Mouse (Mus musculus) midbrain, postnatal 0 days (tissue): ENCODE measurements around the gene Tnpo1. TPM values are rescaled to one million over a fixed set of nuclear protein-coding genes. Genes with fewer than 3 reads are reported as not detected.

Experiments
- ATAC-seq: fragments of 200-750 bp; cut with Nextera tagmentation; 2 replicates; pipeline ENCODE4 v1.8.0; 2017; ENCODE audit warnings: moderate number of reproducible peaks, mild to moderate bottlenecking, moderate TSS enrichment, moderate library complexity; ENCODE audit not compliant: low FRiP score
- DNase-seq: peaks from one replicate; pipeline ENCODE4 v3.0.0-alpha.2; 2015; ENCODE audit warnings: low spot score
- H3K27ac ChIP-seq: fragments of 300-500 bp; sonication (generic); 2 replicates; pipeline ENCODE4 v1.5.1; 2014; ENCODE audit warnings: low read depth, mild to moderate bottlenecking, low read length, mixed read lengths
- H3K27me3 ChIP-seq: fragments of 300-500 bp; sonication (generic); 2 replicates; pipeline ENCODE4 v1.6.1; 2014; ENCODE audit warnings: low read length, control low read depth, mixed read lengths; ENCODE audit not compliant: insufficient read depth
- H3K36me3 ChIP-seq: fragments of 300-500 bp; sonication (generic); 2 replicates; pipeline ENCODE4 v1.6.1; 2014; ENCODE audit warnings: low read length, control low read depth, mixed read lengths; ENCODE audit not compliant: insufficient read depth
- H3K4me1 ChIP-seq: fragments of 300-500 bp; sonication (generic); 2 replicates; pipeline ENCODE4 v1.6.1; 2014; ENCODE audit warnings: mild to moderate bottlenecking, control low read depth, antibody characterized with exemption, low read length, mixed read lengths; ENCODE audit not compliant: insufficient read depth
- H3K4me2 ChIP-seq: fragments of 300-500 bp; sonication (generic); 2 replicates; pipeline ENCODE4 v1.6.1; 2014; ENCODE audit warnings: low read depth, mild to moderate bottlenecking, low read length, mixed read lengths; ENCODE audit not compliant: poor library complexity, severe bottlenecking
- H3K4me3 ChIP-seq: fragments of 300-500 bp; sonication (generic); 2 replicates; pipeline ENCODE4 v1.5.1; 2014; ENCODE audit warnings: low read depth, mild to moderate bottlenecking, low read length, moderate library complexity
- H3K9ac ChIP-seq: fragments of 300-500 bp; sonication (generic); replicated peaks from 2 replicates; pipeline ENCODE4 v1.6.1; 2014; ENCODE audit warnings: mild to moderate bottlenecking, low read length, moderate library complexity, mixed read lengths; ENCODE audit not compliant: poor library complexity, severe bottlenecking
- H3K9me3 ChIP-seq: fragments of 300-500 bp; sonication (generic); 2 replicates; pipeline ENCODE4 v1.6.1; 2016; ENCODE audit warnings: low read length, control low read depth
- CTCF ChIP-seq: IDR thresholded peaks from 2 replicates; pipeline ENCODE4 v1.5.1; 2016; ENCODE audit warnings: antibody characterized with exemption, mild to moderate bottlenecking
- WGBS: fragments of 180-500 bp; shearing (Covaris S2); extraction: QIAGEN DNeasy Blood & Tissue Kit; methylation state at CpG from one replicate; pipeline ENCODE4 v1.1.7; 2014; 5-methylcytosine and 5-hydroxymethylcytosine counted together
- polyA plus RNA-seq: library from polyadenylated mRNA; unstranded; fragments of >200 nt; fragmentation: Nextera tagmentation; extraction: Ambion mirVana; gene quantifications from 2 replicates; pipeline ENCODE4 v1.2.1, GENCODE M21; 2015
- total RNA-seq: library from RNA; depleted of rRNA; stranded (reverse); fragments of >200 nt; gene quantifications from 2 replicates; pipeline ENCODE4 v1.2.3, GENCODE M21; 2014; rRNA removed

Gene Tnpo1
- 78.8 and 85.8 TPM in 2 replicates for total RNA-seq
- polyA plus RNA-seq = 16.6 and 20.1 TPM in 2 replicates

DNA sequence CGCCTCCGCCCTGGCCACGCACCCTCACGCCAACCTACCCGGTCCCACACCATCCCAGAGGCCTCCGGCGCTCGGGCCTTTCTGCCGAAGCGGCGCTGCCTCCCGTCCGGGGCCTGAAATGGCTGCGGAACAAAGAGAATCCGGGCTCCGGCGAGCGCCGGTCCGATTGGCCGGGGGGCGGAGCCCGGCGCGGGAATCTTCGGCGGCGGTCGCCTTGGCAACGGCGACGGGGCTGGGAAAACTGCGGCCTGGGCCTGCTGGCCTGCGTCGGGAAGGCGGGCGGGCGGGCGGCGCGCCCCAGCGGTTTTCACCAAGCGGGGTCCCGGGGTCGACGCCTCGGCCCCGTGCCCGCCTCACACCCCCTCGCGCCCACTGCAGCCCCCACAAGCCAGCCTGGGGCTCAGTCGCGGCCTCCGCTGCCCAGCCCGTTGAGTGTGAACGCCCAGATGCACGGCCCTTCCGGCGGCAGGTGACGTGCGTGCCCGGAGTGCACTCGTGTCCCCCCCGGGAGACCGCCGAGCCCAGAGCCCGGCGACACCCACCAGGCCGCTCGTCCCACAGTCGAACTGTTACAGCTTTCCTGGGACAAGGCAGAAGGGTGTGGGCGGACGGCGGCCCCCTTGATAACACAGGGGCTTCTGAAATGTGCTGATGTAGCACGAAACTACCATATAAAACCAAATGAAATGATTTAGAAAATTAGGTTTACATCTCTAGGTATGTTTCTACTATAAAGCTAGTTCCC lies at the start of gene Tnpo1:
TSS of gene Tnpo1 (minus strand) at position 172 of the 745 bp plus-strand sequence.
- H3K9me3 ChIP-seq = no peaks in the 10 kb centered on the region
- H3K27me3 ChIP-seq = no peaks in the 10 kb centered on the region
- peak within 1 kb of the TSS; percentile 99 for H3K27ac ChIP-seq
- H3K4me1 ChIP-seq = no peaks in the 10 kb centered on the region; the same call in 1 of the 2 replicates
- H3K36me3 ChIP-seq = no peaks in the 10 kb centered on the region
- peak within 1 kb of the TSS; percentile 100 for H3K9ac ChIP-seq
- DNase-seq (peak; percentile 94), ATAC-seq (peak; percentile 91)
- peak within 1 kb of the TSS; percentile 100 for H3K4me3 ChIP-seq
- TF ChIP-seq CTCF = no peak; the same call in 1 of the 2 replicates
- peak within 1 kb of the TSS; percentile 72 for H3K4me2 ChIP-seq
- WGBS = 2% methylated on average over 52 of the region's 75 CpGs

DNA sequence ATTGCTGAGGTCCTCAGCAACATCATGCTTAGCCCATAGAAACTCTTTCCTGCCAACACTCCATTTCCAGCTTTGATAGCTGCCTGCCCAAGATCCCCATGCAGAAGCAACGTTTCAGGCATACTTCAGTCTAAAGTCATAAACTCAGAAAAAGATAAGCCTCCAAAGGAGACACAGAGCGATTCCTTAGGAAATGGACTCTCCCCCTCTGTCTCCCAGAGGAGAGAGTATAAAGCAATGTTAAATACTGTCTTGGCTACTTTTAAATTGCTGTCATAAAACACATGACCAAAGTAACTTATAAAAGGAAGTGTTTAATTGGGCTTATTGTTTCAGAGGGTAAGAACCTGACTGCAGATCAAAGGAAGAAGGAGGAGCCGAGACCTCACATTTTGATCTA lies 45.9 kb upstream of the Tnpo1 start:
- no peak overlapping the region for H3K9ac ChIP-seq
- no peak for TF ChIP-seq CTCF
- no peaks in the 10 kb centered on the region for H3K36me3 ChIP-seq
- H3K4me2 ChIP-seq = no peak overlapping the region
- H3K4me3 ChIP-seq = no peak overlapping the region
- no peaks in the 10 kb centered on the region for H3K4me1 ChIP-seq
- 91% methylated on average over 3 of the region's 3 CpGs for WGBS
- H3K9me3 ChIP-seq = no peaks in the 10 kb centered on the region
- DNase-seq = no peak
- H3K27ac ChIP-seq = no peak overlapping the region
- no peak for ATAC-seq
- H3K27me3 ChIP-seq = no peaks in the 10 kb centered on the region

DNA sequence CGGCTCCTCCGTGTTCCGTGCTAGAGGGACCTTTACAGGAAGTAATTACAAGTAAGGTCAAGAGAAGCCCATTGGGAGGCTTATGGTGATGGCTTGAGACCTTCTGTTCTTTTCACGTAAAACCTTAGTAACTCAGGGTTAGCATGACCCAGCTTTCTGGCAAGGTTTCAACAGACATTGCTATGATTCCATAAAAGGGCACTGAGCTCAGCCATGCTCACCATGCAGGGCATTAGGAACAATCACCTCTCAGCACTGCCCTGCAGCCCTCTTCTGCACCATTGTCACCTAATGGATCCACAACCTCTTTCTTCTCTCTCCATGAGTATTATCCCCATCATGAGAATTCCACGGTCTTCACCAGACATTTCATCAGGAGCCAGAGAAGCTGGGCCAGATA lies 45.5 kb upstream of the Tnpo1 start:
- H3K4me2 ChIP-seq = no peak overlapping the region
- no peaks in the 10 kb centered on the region for H3K9me3 ChIP-seq
- TF ChIP-seq CTCF = no peak
- no peak for DNase-seq
- H3K4me1 ChIP-seq = no peaks in the 10 kb centered on the region
- H3K27me3 ChIP-seq = no peaks in the 10 kb centered on the region
- no peak overlapping the region for H3K27ac ChIP-seq
- H3K36me3 ChIP-seq = no peaks in the 10 kb centered on the region
- ATAC-seq = no peak
- H3K4me3 ChIP-seq = no peak overlapping the region
- no peak overlapping the region for H3K9ac ChIP-seq
- WGBS = 82% methylated on average over 5 of the region's 5 CpGs

DNA sequence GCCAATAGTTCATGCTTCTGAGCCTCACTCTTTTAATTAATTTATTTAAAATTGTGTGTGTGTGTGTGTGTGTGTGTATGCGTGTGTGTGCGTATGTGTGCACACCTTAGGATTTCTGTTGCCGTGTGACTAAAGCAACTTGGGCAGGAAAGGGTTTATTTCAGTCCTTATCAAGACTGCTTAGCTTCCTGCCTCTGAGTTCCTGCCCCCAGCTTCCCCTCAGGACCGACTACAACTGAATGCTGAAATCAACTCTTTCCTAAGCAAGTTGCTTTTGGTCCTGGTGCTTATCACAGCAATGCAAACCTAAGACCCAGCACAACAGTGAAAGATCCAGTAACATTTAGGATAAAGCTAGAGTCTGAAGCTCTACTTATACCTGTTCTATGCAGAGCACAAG lies 42.3 kb upstream of the Tnpo1 start:
- Histone ChIP-seq H3K9ac (no peak overlapping the region), H3K27me3 (no peaks in the 10 kb centered on the region), H3K36me3 (no peaks in the 10 kb centered on the region), H3K27ac (no peak overlapping the region), H3K4me1 (no peaks in the 10 kb centered on the region), H3K9me3 (no peaks in the 10 kb centered on the region), H3K4me2 (no peak overlapping the region), H3K4me3 (no peak overlapping the region)
- TF ChIP-seq CTCF = no peak
- no peak for ATAC-seq
- DNase-seq = no peak
- WGBS = 77% methylated on average over 4 of the region's 4 CpGs

DNA sequence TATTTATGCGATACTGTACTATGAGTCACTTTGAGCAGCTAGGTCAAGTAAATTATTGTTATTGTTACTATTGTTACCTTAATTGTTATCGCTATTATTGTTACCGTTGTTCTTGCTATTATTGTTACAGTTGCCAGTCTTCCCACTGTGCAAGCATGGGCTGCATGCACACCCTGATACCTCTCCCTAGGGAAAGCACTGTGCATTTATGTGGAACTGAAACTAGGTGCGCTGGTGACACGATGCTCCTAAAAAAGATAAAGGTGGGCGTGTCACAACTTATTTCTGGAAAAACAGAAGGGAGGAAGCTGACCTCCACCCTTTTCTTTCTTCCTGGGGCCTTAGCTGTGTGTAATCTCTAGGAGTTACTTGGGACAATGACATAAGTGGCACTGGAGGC lies 41.8 kb upstream of the Tnpo1 start:
- no peak for ATAC-seq
- Histone ChIP-seq H3K27me3 (no peaks in the 10 kb centered on the region), H3K4me1 (no peaks in the 10 kb centered on the region), H3K27ac (no peak overlapping the region), H3K4me3 (no peak overlapping the region), H3K36me3 (no peaks in the 10 kb centered on the region), H3K9me3 (no peaks in the 10 kb centered on the region), H3K9ac (no peak overlapping the region), H3K4me2 (no peak overlapping the region)
- 92% methylated on average over 6 of the region's 6 CpGs for WGBS
- no peak for TF ChIP-seq CTCF
- DNase-seq = no peak

DNA sequence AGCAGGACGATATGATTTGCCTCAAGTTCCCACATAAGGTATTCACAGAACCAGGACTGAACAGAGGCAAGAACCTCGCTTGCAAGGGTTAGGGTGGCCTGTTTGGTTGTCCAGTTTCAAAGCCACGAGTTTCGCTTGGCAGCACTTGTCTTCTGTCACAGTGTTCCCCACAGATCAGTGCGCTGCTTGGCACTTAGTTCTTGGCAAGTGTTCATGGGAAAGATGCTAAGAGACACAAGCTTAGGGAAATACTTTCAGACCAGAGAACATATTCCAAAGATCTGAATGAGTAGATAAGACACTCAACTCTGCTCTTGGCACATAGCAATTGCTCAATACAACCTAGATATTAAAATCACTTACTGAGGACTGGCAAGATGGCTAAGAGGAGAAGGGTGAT lies 40.4 kb upstream of the Tnpo1 start:
- DNase-seq = no peak
- 81% methylated on average over 5 of the region's 5 CpGs for WGBS
- Histone ChIP-seq H3K9ac (no peak overlapping the region), H3K9me3 (no peaks in the 10 kb centered on the region), H3K4me2 (no peak overlapping the region), H3K27ac (no peak overlapping the region), H3K36me3 (no peaks in the 10 kb centered on the region), H3K27me3 (no peaks in the 10 kb centered on the region), H3K4me3 (no peak overlapping the region), H3K4me1 (no peaks in the 10 kb centered on the region)
- ATAC-seq = no peak
- TF ChIP-seq CTCF = no peak
